Mouse (Mus musculus): ENCODE data around the gene Usp9x. TPM values are rescaled to one million over a fixed set of nuclear protein-coding genes. Genes with fewer than 3 reads are reported as not detected.
A peak's percentile ranks its signal among the peaks of the same experiment; 100 is the strongest.

The Usp9x gene
- polyA plus RNA-seq, 1 experiment from 2014 or later, result 33.4 TPM

GRCm38 (mm10) chrX:13207512-13208341 is 136.4 kb downstream of the Usp9x start:
- Histone ChIP-seq H3K27ac (peak overlapping the region; percentile 76), H3K27me3 (ENCODE audit: insufficient read depth, poor library complexity, severe bottlenecking) (peaks cover 13% of the 10 kb centered on the region; the same call in 1 of the 2 replicates), H3K4me3 (peak overlapping the region; percentile 45), H3K9me3 (no peaks in the 10 kb centered on the region), H3K4me1 (no peaks in the 10 kb centered on the region), H3K36me3 (no peaks in the 10 kb centered on the region)
- DNase-seq (ENCODE audit: low spot score), result peak; percentile 91
- WGBS, result 24% methylated on average over 23 of the region's 23 CpGs

DNA sequence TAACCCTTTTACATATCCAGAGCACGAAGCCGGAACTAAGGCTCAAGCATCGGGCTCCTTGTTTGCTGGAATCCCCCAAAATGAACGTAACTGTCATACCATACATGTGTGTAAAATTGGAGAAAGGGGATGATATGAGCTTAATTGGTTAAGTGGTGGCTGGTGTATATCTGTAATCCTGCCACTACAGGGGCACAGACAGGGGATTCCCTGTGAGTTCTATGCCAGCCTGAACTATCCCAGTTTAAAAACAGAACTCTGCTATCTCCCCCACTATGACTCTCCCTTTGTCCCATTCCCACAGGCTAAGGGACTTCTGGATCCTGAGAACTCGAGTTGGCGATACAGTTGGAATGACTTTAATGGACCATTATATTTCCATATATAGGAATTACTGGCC is 137.1 kb downstream of the Usp9x start:
- Histone ChIP-seq H3K4me3 (peak overlapping the region; percentile 45), H3K36me3 (no peaks in the 10 kb centered on the region), H3K4me1 (no peaks in the 10 kb centered on the region), H3K27me3 (ENCODE audit: insufficient read depth, poor library complexity, severe bottlenecking) (peaks cover 13% of the 10 kb centered on the region; the same call in 1 of the 2 replicates), H3K9me3 (no peaks in the 10 kb centered on the region), H3K27ac (peak overlapping the region; percentile 69; the same call in 1 of the 2 replicates)
- DNase-seq (ENCODE audit: low spot score), result no peak
- 38% methylated on average over 6 of the region's 6 CpGs for WGBS

DNA sequence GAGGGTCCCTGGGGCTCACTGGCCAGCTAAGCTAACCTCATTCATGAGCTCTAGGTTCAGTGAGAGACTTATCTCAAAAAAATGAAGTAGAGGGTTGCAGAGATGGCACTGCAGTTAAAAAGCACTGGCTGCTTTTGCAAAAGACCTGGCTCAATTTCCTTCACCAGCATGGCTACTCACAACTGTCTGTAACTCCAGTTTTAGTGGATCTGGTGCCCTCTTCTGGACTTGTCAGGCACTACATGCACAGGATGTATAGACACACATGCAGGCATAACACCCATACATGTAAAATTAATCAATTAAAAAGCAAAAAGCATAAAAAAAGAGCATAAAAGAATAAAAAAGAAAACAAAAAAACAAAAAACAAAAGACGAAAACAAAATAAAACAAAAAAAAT is 143.0 kb downstream of the Usp9x start:
- no peaks in the 10 kb centered on the region for H3K9me3 ChIP-seq
- no peak for DNase-seq (ENCODE audit: low spot score)
- H3K4me3 ChIP-seq, result no peak overlapping the region
- 59% methylated on average over 1 of the region's 1 CpGs for WGBS
- no peaks in the 10 kb centered on the region for H3K4me1 ChIP-seq
- no peaks in the 10 kb centered on the region; the same call in 1 of the 2 replicates for H3K27me3 ChIP-seq (ENCODE audit: insufficient read depth, poor library complexity, severe bottlenecking)
- no peak overlapping the region for H3K27ac ChIP-seq
- no peaks in the 10 kb centered on the region for H3K36me3 ChIP-seq

Other genes with a start within 250 kb of the Usp9x start
- gene Ddx3x, start 209.5 kb downstream of the Usp9x start, polyA plus RNA-seq (2016; fragmentation: Nextera tagmentation; extraction: Ambion mirVana), result 101 and 118 TPM in 2 replicates